Mouse (Mus musculus) hindlimb bud, embryonic 11.5 days (tissue): ENCODE measurements around the gene Vps8.

Experiments used
- DNase-seq: peaks from one replicate; pipeline ENCODE4 v3.0.0-alpha.2; 2012; ENCODE audit warnings: low read depth, low spot score; ENCODE audit errors: extremely low spot score

Vps8 gene

GRCm38 (mm10) chr16:21542559-21542958 lies 119.6 kb downstream of the Vps8 start:
- no peak for DNase-seq

GRCm38 (mm10) chr16:21547446-21547845 lies 124.5 kb downstream of the Vps8 start:
- no peak for DNase-seq

DNA sequence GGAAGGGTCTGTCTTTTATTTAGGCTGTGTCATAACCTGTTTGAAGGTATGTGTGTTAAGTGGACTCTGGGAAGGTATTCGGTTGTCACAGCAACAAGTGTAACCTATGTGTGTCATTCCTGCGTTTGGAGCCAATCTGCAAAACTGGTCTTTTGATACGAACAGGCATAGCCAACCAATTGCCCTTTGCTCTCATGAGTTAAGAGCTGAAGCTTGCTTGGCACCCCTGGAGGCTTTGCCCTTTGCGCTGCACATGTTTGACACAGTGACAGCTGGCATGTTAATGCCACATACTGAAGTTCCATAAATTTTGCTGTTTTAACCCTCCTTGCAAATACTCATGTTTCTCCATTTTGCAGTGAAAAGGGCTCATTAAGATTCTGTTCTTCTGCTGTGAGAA lies 126.8 kb downstream of the Vps8 start:
- DNase-seq = no peak

DNA sequence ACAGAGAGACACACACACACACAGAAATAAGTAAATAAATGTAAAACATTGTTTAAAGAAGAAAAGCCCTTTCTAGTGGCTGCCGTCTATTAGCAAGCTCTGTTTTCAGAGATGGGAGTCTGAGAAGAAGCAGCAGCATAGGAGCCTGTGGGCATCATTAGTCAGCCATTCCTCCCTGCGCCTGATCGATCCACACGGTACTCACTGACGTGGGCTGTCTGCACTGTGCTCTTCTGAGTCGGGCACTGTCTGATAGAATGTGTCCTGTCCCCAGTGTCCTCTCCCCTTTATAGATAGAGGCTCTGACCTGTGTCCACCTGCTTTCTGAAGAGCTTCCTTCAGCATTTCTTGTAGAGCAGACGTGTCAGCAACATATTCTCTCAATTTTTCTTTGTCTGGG lies 127.5 kb downstream of the Vps8 start:
- no peak for DNase-seq

DNA sequence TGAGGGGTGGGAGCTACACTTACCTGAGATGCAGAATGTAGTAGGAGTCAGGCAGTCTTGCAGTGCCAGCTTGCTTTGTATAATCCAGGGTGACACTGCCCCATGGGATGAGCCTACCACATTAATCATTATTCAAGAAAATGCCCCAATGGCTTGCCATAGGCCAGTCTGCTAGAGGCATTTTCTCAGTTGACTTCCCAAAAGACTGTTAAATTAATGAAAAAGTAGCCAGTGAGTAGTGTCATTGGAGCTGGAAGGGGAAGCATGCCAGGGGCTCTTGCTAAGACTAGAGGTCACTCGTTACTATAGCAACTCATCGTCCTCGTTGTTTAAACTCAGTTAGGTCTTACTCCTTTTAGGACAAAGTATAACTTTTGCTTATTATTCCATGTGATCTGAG lies 130.6 kb downstream of the Vps8 start:
- no peak for DNase-seq

DNA sequence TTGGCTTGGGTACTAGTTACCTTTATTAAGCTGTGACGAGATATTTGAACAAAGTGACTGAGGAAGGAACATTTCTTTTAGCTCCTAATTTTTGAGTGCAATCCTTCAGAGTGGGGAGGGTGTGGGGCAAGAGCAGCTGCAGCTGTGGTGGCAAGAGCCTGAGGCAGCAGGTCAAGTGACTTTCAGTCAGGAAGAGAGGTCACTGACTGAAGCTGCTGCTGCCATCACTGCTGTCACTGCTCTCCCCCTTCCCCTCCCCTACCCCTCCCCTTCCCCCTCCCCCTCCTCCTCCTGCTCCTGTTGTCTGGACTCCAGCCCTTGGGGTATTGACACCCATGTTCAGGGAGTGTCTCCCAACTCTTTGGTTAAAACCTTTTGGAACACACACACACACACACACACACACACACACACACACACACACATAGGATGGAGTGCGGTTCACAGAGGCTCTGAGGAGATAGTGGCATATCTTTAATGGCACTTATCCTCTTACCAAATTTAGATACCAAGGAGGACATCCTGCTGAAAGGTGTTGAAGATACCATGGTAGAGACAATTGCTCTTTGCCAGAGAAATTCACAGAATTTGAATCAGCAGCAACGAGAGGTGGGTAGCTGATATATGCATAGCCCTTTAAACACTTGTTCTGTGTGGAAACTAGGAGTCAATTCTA lies 139.8 kb downstream of the Vps8 start:
- no peak for DNase-seq

- no peak for DNase-seq
Observed at GRCm38 (mm10) chr16:21563322-21563721, 140.4 kb downstream of the Vps8 start.

DNA sequence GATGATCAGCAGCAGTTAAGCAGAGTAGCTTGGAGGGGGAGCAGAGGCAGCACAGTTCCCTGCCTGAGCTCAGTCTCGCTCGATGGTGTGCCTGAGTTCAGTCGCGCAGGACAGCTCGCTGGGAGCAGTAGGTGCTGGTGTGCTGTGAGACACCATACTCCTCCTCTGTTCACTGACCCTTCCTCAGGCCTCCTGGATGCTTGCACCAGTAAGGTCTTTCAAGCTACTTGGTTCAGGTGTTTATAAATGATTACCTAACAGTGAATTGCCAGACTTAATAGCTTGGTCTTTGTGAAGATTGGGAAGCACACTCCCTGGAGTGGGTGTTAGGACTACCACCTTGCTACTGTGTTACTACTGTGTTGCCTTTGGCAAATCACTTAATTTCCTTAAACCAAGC lies 144.2 kb downstream of the Vps8 start:
- DNase-seq = no peak

GRCm38 (mm10) chr16:21569952-21570351 lies 147.0 kb downstream of the Vps8 start:
- DNase-seq = no peak

- no peak for DNase-seq
Observed at GRCm38 (mm10) chr16:21570786-21571185, 147.9 kb downstream of the Vps8 start.

DNA sequence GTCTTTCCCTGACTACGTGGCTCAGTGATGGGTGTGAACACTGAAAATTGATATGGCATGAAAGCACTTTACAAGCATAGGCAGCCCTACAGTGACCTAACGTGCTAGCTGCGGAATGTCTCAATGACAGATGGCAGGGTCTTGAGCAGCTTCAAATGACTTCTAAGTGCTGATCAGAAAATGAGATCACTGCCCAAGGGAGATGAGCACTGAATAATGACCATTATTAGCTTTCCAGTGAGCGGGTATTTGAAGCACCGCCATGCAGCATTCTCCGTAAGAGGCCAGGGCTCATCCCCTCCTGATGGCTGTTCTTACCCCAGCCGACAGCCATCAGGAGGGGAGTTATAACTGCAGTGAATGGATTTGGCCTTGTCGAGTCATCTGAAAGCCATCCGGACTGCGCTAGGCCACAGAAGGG lies 153.1 kb downstream of the Vps8 start:
- no peak for DNase-seq

DNA sequence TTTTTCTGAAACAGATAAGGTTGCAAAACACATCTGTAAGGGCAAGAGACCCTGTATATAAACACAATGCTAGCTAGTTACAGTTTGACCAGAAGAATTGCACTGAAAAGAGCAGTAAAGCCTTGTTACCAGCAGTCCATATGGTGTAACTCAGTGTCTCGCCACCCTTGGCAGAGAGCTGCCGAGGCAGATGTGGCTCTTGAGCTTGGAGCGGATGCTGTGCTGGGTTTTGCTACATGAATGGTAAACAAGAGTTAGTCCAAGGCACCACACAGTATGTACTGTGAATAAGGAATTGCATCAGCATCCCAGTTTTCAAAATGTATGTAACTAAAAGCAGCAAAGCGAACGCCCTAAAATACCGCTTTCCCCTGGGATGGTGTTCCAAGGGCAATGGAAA lies 166.2 kb downstream of the Vps8 start:
- no peak for DNase-seq

DNA sequence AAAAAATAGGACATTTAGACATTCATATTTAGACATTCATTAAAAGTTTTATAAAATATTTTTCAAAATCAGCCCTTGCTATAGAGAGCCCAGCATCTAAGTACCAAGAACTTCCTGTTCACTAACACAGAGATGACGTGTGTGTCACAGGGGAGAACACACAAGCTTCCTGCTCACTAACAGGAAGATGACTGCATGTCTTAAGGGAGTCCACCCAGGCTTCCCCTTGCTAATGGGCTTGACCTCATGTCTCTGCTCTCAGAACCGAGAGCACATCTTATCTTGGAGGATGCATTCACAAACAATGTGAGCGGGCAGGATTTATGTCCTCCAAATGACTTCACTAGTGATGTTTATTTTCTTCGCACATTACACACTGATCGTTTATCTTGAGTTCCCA lies 167.9 kb downstream of the Vps8 start:
- DNase-seq = no peak

GRCm38 (mm10) chr16:21591511-21591910 lies 168.6 kb downstream of the Vps8 start:
- no peak for DNase-seq

DNA sequence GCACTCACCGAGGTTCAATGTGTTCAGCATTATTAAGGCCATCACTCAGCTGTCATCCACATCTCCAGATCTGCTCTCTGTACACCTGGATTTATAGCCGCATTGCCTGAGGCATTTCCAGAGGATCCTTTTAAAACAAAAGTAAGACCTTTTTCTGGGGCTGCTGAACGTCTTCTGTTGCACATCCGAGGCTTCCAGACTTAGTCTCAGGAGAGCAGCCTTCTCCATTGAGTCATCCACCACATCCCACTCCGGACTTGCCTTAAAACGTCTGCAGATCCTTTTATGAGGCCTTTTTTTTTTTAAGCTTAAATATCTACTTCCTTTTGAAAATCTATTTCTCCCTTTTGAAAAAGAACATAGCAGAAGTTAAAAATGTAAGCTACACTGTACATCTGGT lies 172.6 kb downstream of the Vps8 start:
- no peak for DNase-seq

DNA sequence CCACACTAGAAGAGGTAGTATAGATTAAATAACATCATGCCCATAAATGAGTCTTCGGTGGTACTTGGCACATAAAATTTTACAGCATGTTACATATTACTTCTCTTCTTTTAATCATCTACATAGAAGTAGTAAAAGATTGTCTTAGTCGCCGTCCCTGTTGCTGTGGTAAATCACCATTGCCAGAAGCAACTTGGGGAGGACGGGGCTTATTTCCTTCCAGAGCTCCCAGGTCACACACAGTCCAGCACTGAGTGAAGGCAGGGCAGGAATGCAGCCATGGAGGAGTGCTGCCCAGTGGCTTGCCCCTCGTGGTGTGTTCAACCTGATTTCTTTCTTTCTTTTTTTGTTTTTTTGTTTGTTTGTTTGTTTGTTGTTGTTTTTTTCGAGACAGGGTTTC lies 181.4 kb downstream of the Vps8 start:
- no peak for DNase-seq

- no peak for DNase-seq
Observed at GRCm38 (mm10) chr16:21606249-21607020, 183.5 kb downstream of the Vps8 start.

DNA sequence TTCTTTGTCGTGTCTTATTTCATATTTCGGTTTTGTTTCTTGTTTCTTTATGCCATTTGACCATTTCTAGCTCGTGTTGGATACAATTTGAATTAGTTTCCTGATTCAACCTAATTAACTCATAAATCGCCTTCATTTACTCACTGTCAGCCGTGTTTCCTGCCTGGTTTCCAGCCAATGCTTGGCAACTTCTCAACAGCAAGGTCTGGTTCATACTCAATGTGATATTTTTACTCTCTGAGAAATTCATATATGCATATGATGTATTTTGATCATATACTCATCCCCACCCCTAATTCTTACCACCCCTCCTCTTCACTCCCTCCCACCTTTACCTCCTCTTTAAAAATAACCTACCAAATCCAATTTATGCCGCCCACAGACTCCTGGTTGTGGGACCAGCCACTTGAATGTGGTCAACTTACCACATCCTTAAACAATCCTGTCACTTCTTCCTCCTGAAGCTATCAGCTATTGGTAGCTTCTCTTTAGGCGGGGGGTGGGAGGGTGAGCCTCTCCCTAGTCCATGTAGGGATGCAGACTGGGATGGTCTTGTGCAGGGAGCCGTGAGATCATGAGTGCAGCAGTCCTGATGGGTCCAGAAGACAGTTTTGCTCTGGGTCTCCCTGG lies 184.2 kb downstream of the Vps8 start:
- DNase-seq = no peak

- DNase-seq = no peak
Observed at GRCm38 (mm10) chr16:21607651-21608040, 184.7 kb downstream of the Vps8 start.

- no peak for DNase-seq
Observed at GRCm38 (mm10) chr16:21608176-21608865, 185.4 kb downstream of the Vps8 start.

- no peak for DNase-seq
Observed at GRCm38 (mm10) chr16:21610473-21610872, 187.6 kb downstream of the Vps8 start.

DNA sequence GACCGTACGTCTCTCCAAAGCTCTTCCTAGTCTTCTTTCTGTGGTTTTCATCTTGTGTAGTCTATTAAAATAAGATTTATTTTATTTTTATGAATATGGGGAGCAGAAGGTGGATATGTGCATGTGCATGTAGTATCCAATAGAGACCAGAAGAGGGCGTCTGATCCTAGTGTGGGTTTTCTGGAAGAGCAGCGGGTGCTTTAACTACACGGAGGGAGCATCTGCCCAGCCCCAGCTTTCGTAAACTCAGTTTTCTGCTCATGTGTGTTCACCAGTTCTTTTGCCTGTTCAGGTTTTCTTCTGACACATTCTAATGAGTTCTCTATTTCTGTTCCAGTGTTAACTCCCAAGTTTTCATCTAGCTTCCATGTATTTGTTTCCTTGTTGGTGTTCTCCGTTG lies 192.9 kb downstream of the Vps8 start:
- DNase-seq = no peak
